Mouse (Mus musculus) liver, adult 2 months (tissue): ENCODE data around the gene Coq10a. TPM values are rescaled to one million over a fixed set of nuclear protein-coding genes. Genes with fewer than 3 reads are reported as not detected.

Experiments
- DNase-seq: peaks from one replicate; pipeline ENCODE4 v3.0.0-alpha.2; 2011; ENCODE audit warnings: low read depth, low spot score; ENCODE audit errors: extremely low read depth
- H3K27ac ChIP-seq: fragments of 200-500 bp; replicated peaks from 2 replicates; pipeline ENCODE4 v1.5.1; 2012; ENCODE audit warnings: low read depth, mild to moderate bottlenecking, control low read depth, inconsistent platforms, low read length; ENCODE audit not compliant: insufficient read depth
- H3K27me3 ChIP-seq: fragments of 200-500 bp; 2 replicates; pipeline ENCODE4 v1.6.1; 2012; ENCODE audit warnings: mild to moderate bottlenecking, moderate library complexity, low read length, inconsistent platforms; ENCODE audit not compliant: control insufficient read depth, insufficient read depth
- H3K36me3 ChIP-seq: fragments of 200-500 bp; 2 replicates; pipeline ENCODE4 v1.6.1; 2012; ENCODE audit warnings: low read length, inconsistent platforms; ENCODE audit not compliant: control insufficient read depth, insufficient read depth
- H3K4me1 ChIP-seq: fragments of 200-500 bp; 2 replicates; pipeline ENCODE4 v1.6.1; 2011; ENCODE audit warnings: low read length; ENCODE audit not compliant: control insufficient read depth, insufficient read depth
- H3K4me3 ChIP-seq: fragments of 200-500 bp; 2 replicates; pipeline ENCODE4 v1.5.1; 2011; ENCODE audit warnings: low read depth, mild to moderate bottlenecking, control low read depth, low read length, moderate library complexity; ENCODE audit not compliant: insufficient read depth
- H3K79me2 ChIP-seq: fragments of 200-500 bp; 2 replicates; pipeline ENCODE4 v1.6.1; 2012; ENCODE audit warnings: inconsistent platforms, mild to moderate bottlenecking, low read length, moderate library complexity; ENCODE audit not compliant: control insufficient read depth, insufficient read depth
- H3K9ac ChIP-seq: fragments of 200-500 bp; 2 replicates; pipeline ENCODE4 v1.6.1; 2012; ENCODE audit warnings: low read depth, mild to moderate bottlenecking, control low read depth, inconsistent platforms, low read length
- CTCF ChIP-seq: fragments of 200-500 bp; IDR thresholded peaks from 2 replicates; pipeline ENCODE4 v1.5.1; 2011; ENCODE audit warnings: low read depth, low read length, control low read depth
- POLR2A ChIP-seq: fragments of 200-500 bp; IDR thresholded peaks from 2 replicates; pipeline ENCODE4 v1.6.1; 2011; ENCODE audit warnings: low read length, control low read depth; ENCODE audit not compliant: insufficient read depth; ENCODE audit errors: extremely low read depth
- WGBS: fragments of 180-500 bp; shearing (Covaris S2); methylation state at CpG from one replicate; pipeline ENCODE4 v1.1.7; 2018; 5-methylcytosine and 5-hydroxymethylcytosine counted together
- polyA plus RNA-seq: library from polyadenylated mRNA; depleted of rRNA; stranded (reverse); fragments of >200 nt; gene quantifications from 2 replicates; pipeline ENCODE4 v1.2.3, GENCODE M21; 2012; rRNA removed
- total RNA-seq: library from RNA; depleted of rRNA; stranded (reverse); fragments of >200 nt; gene quantifications from 2 replicates; pipeline ENCODE4 v1.2.3, GENCODE M21; 2014; rRNA removed

The Coq10a gene
- total RNA-seq: 19.9 and 20.7 TPM in 2 replicates
- polyA plus RNA-seq: 57.9 and 65.7 TPM in 2 replicates

- TF ChIP-seq POLR2A (peak; percentile 54; the same call in 1 of the 2 replicates), CTCF (no peak)
- H3K27me3 ChIP-seq: no peaks in the 10 kb centered on the region
- peak within 1 kb of the TSS; percentile 84 for H3K27ac ChIP-seq
- H3K36me3 ChIP-seq: peaks cover 3% of the 10 kb centered on the region; the same call in 1 of the 2 replicates
- H3K9ac ChIP-seq: peak within 1 kb of the TSS; percentile 89
- H3K79me2 ChIP-seq: peaks cover 5% of the 10 kb centered on the region; the same call in 1 of the 2 replicates
- peaks cover 13% of the 10 kb centered on the region for H3K4me1 ChIP-seq
- peak within 1 kb of the TSS; percentile 86 for H3K4me3 ChIP-seq
- DNase-seq: peak; percentile 88
- WGBS: under 1% methylated on average over 86 of the region's 87 CpGs
Observed at GRCm38 (mm10) chr10:128368402-128369217, at the start of gene Coq10a. Gene Coq10a (minus strand): TSS chr10:128368997.

GRCm38 (mm10) chr10:128414848-128415247 is 46.1 kb upstream of the Coq10a start:
- DNase-seq: no peak
- H3K27me3 ChIP-seq: no peaks in the 10 kb centered on the region
- H3K27ac ChIP-seq: no peak overlapping the region
- 87% methylated on average over 5 of the region's 5 CpGs for WGBS
- peaks cover 19% of the 10 kb centered on the region; the same call in 1 of the 2 replicates for H3K36me3 ChIP-seq
- peaks cover 8% of the 10 kb centered on the region for H3K4me1 ChIP-seq
- H3K79me2 ChIP-seq: peaks cover 7% of the 10 kb centered on the region; the same call in 1 of the 2 replicates
- TF ChIP-seq CTCF (no peak), POLR2A (no peak)
- H3K9ac ChIP-seq: no peak overlapping the region
- no peak overlapping the region for H3K4me3 ChIP-seq

DNA sequence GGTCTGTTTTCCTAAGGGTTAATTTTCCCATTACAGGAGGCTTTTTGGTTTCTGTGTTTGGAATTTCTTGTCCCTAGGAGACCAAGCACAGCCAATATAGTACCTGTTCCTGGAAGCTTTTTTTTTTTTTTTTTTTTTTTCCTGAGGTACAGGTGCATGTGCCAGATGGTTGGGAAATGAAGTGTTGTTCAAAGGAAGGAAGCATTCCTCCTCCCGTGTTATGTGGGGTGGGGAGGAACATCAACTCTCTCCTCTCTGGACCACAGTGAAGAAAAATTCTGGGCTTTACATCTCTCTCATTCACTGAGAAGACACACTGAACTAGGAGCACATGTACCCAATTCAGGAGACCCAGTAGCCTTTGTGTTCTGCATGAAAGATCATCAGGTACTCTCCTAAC is 44.3 kb upstream of the Coq10a start:
- Histone ChIP-seq H3K79me2 (peaks cover 7% of the 10 kb centered on the region; the same call in 1 of the 2 replicates), H3K27ac (no peak overlapping the region), H3K9ac (no peak overlapping the region), H3K4me3 (no peak overlapping the region), H3K4me1 (peaks cover 15% of the 10 kb centered on the region), H3K36me3 (peaks cover 11% of the 10 kb centered on the region; the same call in 1 of the 2 replicates), H3K27me3 (no peaks in the 10 kb centered on the region)
- DNase-seq: no peak
- WGBS: 8% methylated on average over 1 of the region's 1 CpGs
- no peak for TF ChIP-seq POLR2A
- TF ChIP-seq CTCF: no peak

DNA sequence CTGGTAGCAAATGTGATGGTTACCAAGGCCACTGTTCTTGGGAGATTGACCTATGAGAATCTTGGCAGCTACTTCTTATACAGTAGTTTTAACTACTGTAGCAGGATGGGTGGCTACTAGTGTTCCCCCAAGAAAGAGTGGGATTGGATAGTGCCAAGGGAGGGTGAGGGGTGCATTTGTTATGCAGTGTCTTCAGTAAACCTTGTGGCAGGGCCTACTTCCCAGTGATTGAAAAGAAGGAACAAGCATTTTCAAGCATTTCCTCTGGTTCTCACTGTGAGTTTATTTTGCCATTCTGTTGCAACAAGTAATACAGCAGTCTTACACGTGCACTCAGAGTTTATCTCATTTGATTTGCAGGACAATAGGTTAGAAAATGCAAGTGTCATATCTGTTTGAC is 43.8 kb upstream of the Coq10a start:
- Histone ChIP-seq H3K4me1 (peaks cover 15% of the 10 kb centered on the region), H3K27ac (no peak overlapping the region), H3K4me3 (no peak overlapping the region), H3K9ac (no peak overlapping the region), H3K27me3 (no peaks in the 10 kb centered on the region), H3K36me3 (peaks cover 8% of the 10 kb centered on the region; the same call in 1 of the 2 replicates), H3K79me2 (peaks cover 7% of the 10 kb centered on the region; the same call in 1 of the 2 replicates)
- 32% methylated on average over 1 of the region's 1 CpGs for WGBS
- no peak for DNase-seq
- TF ChIP-seq POLR2A (no peak), CTCF (no peak)

DNA sequence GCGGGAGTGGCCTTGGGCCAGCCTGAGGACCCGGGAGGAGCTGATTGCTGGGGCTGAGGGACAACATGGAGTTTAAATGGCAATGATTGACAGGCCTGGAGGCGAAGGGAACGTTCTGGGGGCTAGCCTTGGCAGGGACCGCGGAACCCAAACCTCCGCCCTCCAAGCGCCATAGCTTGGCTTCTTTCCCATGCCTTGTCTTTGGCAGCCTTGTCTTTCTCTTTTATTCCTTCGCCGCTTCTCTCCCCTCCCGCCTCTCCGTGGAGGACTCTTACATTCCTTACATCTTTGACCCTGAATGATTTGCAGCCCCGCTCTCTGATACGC is 43.2 kb upstream of the Coq10a start:
- Histone ChIP-seq H3K79me2 (peaks cover 7% of the 10 kb centered on the region; the same call in 1 of the 2 replicates), H3K36me3 (peaks cover 6% of the 10 kb centered on the region; the same call in 1 of the 2 replicates), H3K27me3 (no peaks in the 10 kb centered on the region), H3K4me1 (peaks cover 15% of the 10 kb centered on the region), H3K27ac (peak overlapping the region; percentile 36; the same call in 1 of the 2 replicates), H3K9ac (peak overlapping the region; percentile 86), H3K4me3 (peak overlapping the region; percentile 87)
- 10% methylated on average over 14 of the region's 14 CpGs for WGBS
- no peak for DNase-seq
- TF ChIP-seq CTCF: no peak
- no peak for TF ChIP-seq POLR2A
